In the genomic region with DNA sequence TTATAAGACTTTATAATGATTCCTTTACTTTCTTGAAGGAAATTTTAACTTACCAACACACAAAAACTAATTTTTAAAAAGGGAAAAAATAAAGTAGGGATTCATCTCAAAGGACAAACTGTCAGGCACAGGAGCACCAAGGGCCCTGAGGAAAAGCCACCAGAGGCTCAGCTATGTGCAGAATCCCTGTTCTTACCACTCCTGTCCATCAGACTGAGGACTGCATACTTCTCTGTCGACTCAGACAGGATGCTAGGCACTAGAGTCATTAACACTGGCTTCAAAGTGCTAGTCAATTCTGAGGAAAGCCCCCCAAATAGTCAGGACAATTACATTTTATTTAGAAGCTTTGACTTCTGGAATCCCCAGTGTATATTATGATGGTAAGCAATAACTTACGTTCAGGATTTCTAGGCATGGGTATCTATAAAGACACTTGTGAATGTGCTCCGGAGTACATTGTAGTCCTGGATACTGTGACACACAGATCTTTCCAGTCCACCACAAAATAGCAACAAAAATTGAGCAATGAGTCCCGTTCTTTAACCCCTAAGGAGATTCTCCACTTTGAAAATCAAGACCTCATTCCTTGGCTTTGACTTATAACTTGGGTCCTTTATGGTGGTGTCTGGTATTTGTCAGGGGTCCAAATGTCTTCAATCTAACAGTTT, we compare ENCODE assay signal across 19 mouse cellular contexts.
"Had no signal": no experiment of that assay in that cellular context is flagged by ENCODE, and none has a peak within 500 bp of the region (broad histone marks: within the 10 kb centered on the region; RNA-seq: fewer than 3 reads in every experiment).

No protein-coding gene starts in this region.

- H3K4me2 ChIP-seq: liver, embryonic 12.5 days; lung, embryonic 15.5 days; midbrain, embryonic 12.5 days; neural tube, embryonic 13.5 days; stomach, embryonic 15.5 days had no signal

- H3K4me3 ChIP-seq: liver, embryonic 12.5 days; lung, embryonic 15.5 days; megakaryocyte, embryonic 14.5 days; midbrain, embryonic 12.5 days; neural tube, embryonic 13.5 days; stomach, embryonic 15.5 days had no signal

- H3K9ac ChIP-seq: liver, embryonic 12.5 days; liver, embryonic 14.5 days; lung, embryonic 15.5 days; midbrain, embryonic 12.5 days; neural tube, embryonic 13.5 days; stomach, embryonic 15.5 days had no signal

- H3K27ac ChIP-seq: liver, embryonic 12.5 days; liver, embryonic 14.5 days; lung, embryonic 15.5 days; macrophage; midbrain, embryonic 12.5 days; neural tube, embryonic 13.5 days; stomach, embryonic 15.5 days; stomach, postnatal 0 days had no signal

- H3K9me3 ChIP-seq: liver, embryonic 12.5 days; lung, embryonic 15.5 days; megakaryocyte, embryonic 14.5 days; midbrain, embryonic 12.5 days; neural tube, embryonic 13.5 days; stomach, embryonic 15.5 days had no signal

- H3K4me1 ChIP-seq: lung, embryonic 15.5 days; megakaryocyte, embryonic 14.5 days; stomach, embryonic 15.5 days had no signal

- H3K36me3 ChIP-seq: liver, embryonic 12.5 days; lung, embryonic 15.5 days; midbrain, embryonic 12.5 days; neural tube, embryonic 13.5 days; stomach, embryonic 15.5 days had no signal

- ATAC-seq: liver, embryonic 12.5 days; lung, postnatal 0 days had no signal

- H3K27me3 ChIP-seq: liver, embryonic 12.5 days; lung, embryonic 15.5 days; midbrain, embryonic 12.5 days; neural tube, embryonic 13.5 days; stomach, embryonic 15.5 days had no signal

- DNase-seq: lung, adult 2 months; lung, postnatal 14 days; lung, postnatal 36 days; midbrain, embryonic 14.5 days; retina, postnatal 1 day; right cerebral cortex, adult 18-20 months; thymus, adult 2 months; thymus, postnatal 25 days; thymus, postnatal 4 days had no signal
